Mouse (Mus musculus): Measurements from ENCODE around the gene Gm3435. TPM values are rescaled to one million over a fixed set of nuclear protein-coding genes. Genes with fewer than 3 reads are reported as not detected.
"Not testable (repeated sequence)": the region's sequence is repeated elsewhere in the genome, so short reads cannot be mapped to it uniquely, and the experiment has no call there.

The Gm3435 gene
- total RNA-seq, 2 experiments from 2014 or later: 4.1 to 5.8 TPM

GRCm38 (mm10) chr17:15031414-15031813 lies 21.4 kb downstream of the Gm3435 start:
- DNase-seq (ENCODE audit: low spot score in 2 of 2): not testable (repeated sequence)

GRCm38 (mm10) chr17:15040455-15040854 lies 30.5 kb downstream of the Gm3435 start:
- DNase-seq (ENCODE audit: low spot score in 2 of 2): not testable (repeated sequence)

- peak in 1 of 2 experiments; percentile 36 for DNase-seq (ENCODE audit: low spot score in 2 of 2)
Observed at GRCm38 (mm10) chr17:15041175-15041729, 31.3 kb downstream of the Gm3435 start, which contains the start of the genes Ermard, Tcte3 and Gm3448. TSS of gene Ermard (plus strand) at chr17:15041208. TSS of gene Tcte3 (minus strand) at chr17:15041488. TSS of gene Gm3448 (minus strand) at chr17:15041537.

GRCm38 (mm10) chr17:15050338-15050737 lies 40.4 kb downstream of the Gm3435 start:
- not testable (repeated sequence) for DNase-seq (ENCODE audit: low spot score in 2 of 2)

GRCm38 (mm10) chr17:15052766-15053165 lies 42.8 kb downstream of the Gm3435 start:
- not testable (repeated sequence) for DNase-seq (ENCODE audit: low spot score in 2 of 2)

GRCm38 (mm10) chr17:15053183-15053828 lies 43.3 kb downstream of the Gm3435 start:
- not testable (repeated sequence) for DNase-seq (ENCODE audit: low spot score in 2 of 2)

- DNase-seq (ENCODE audit: low spot score in 2 of 2): not testable (repeated sequence)
Observed at GRCm38 (mm10) chr17:15053829-15054200, 43.8 kb downstream of the Gm3435 start.

- DNase-seq (ENCODE audit: low spot score in 2 of 2): peak; percentile 81 to 95
Observed at GRCm38 (mm10) chr17:15055925-15056324, 45.9 kb downstream of the Gm3435 start.

- no peak for DNase-seq (ENCODE audit: low spot score in 2 of 2)
Observed at GRCm38 (mm10) chr17:15058161-15058591, 48.2 kb downstream of the Gm3435 start.

GRCm38 (mm10) chr17:15059646-15060045 lies 49.7 kb downstream of the Gm3435 start:
- no peak for DNase-seq (ENCODE audit: low spot score in 2 of 2)

- no peak for DNase-seq (ENCODE audit: low spot score in 2 of 2)
Observed at GRCm38 (mm10) chr17:15060356-15060755, 50.4 kb downstream of the Gm3435 start.

- DNase-seq (ENCODE audit: low spot score in 2 of 2): peak; percentile 62 to 72
Observed at GRCm38 (mm10) chr17:15065391-15066024, 55.5 kb downstream of the Gm3435 start.

- DNase-seq (ENCODE audit: low spot score in 2 of 2): no peak
Observed at GRCm38 (mm10) chr17:15066066-15066465, 56.1 kb downstream of the Gm3435 start.

- DNase-seq (ENCODE audit: low spot score in 2 of 2): no peak
Observed at GRCm38 (mm10) chr17:15066911-15067310, 56.9 kb downstream of the Gm3435 start.

- no peak for DNase-seq (ENCODE audit: low spot score in 2 of 2)
Observed at GRCm38 (mm10) chr17:15068040-15068792, 58.2 kb downstream of the Gm3435 start.

GRCm38 (mm10) chr17:15069124-15069523 lies 59.1 kb downstream of the Gm3435 start:
- DNase-seq (ENCODE audit: low spot score in 2 of 2): peak; percentile 28 to 57

Other genes starting within 250 kb of the Gm3435 start
- 1 to 10 TPM; 3.1 to 3.7 TPM for gene Wdr27, start 67.0 kb upstream of the Gm3435 start, total RNA-seq (2021)
- 10 to 100 TPM; 12.7 to 15.3 TPM for gene 1600012H06Rik, start 67.0 kb upstream of the Gm3435 start, total RNA-seq (2021)
- gene Phf10, start 48.9 kb upstream of the Gm3435 start, total RNA-seq (2021): 10 to 100 TPM; 52.4 to 54.7 TPM
- gene 9030025P20Rik, start 31.7 kb upstream of the Gm3435 start, total RNA-seq (2021): 1 to 10 TPM; 6.4 to 6.5 TPM
- gene Gm3417, start 31.4 kb upstream of the Gm3435 start, total RNA-seq (2021): 1 to 10 TPM in 1 of 2 experiments, not detected in 1; 1.5 TPM
- 10 to 100 TPM; 51.9 to 52.9 TPM for gene Ermard, start 31.0 kb downstream of the Gm3435 start, total RNA-seq (2021)
- gene Tcte3, start 31.3 kb downstream of the Gm3435 start, total RNA-seq (2021): 1 to 10 TPM in 1 of 2 experiments, not detected in 1; 1.3 TPM
- gene Gm3448, start 31.4 kb downstream of the Gm3435 start, total RNA-seq (2021): 1 to 10 TPM; 7.2 to 8.4 TPM

Measured in layer of hippocampus, adult 18-20 months (tissue).